In the genomic region with DNA sequence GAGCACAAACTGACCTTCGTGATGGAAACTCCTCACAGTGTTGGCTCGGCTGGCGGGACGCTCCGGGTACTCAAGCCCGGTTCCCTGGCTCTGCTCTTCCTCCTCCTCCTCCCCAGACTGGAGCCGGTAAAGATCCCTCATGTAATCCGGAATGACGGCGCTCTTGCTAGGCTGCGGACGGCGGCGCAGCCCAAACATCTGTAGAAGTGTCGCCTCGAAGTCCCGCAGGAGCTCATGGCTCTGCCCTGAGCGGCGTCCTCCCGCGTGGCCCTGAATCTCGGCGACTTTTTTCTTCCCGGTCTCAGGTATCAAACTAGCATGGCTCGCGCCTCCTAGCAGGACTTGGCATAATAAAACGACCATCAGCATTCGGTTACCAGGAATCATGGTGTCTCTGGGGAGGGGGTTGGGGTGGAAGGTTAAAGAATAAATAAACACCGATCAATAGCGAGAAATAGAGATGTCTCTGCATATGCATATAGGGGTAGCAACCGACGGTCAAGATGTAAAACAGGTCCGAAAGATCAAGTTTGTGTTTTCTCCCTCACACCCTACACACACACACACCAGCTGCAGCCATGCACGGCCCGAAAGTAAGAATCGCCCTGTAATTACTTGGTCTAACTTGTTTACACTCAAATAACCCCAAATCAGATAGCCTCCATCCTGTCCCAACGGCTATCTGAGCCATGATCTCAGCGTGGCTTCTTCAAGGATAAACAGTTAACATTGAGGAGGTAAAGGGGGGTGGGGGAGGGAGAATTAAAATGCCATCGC, we compare ENCODE assay signal across 8 mouse cellular contexts. TPM values are rescaled to one million over a fixed set of nuclear protein-coding genes. Genes with fewer than 3 reads are reported as not detected.
DNase-seq lines count a peak whose midpoint lies in the region; ATAC-seq and TF ChIP-seq lines count a peak whose summit lies in the region.

No protein-coding gene starts in this region.

- H3K27ac ChIP-seq in forebrain, embryonic 13.5 days = no peak overlapping the region
- H3K27ac ChIP-seq in kidney, adult 2 months (ENCODE audit: insufficient read depth, low read depth, low read length) = peak overlapping the region; percentile 80; the same call in 1 of the 2 replicates
- no peak overlapping the region for H3K27ac ChIP-seq in midbrain, embryonic 11.5 days (ENCODE audit: low read depth, low read length)

- peak; percentile 90 for DNase-seq in heart, adult 11 months
- no peak for DNase-seq in heart, postnatal 25 days (ENCODE audit: low spot score)
- peak; percentile 48 for DNase-seq in kidney, adult 2 months
- DNase-seq in midbrain, embryonic 11.5 days (ENCODE audit: low spot score, missing footprints) = peak; percentile 95
- no peak for DNase-seq in ovary, postnatal 36 days (ENCODE audit: low spot score)
- DNase-seq in frontal cortex, postnatal 10 days (ENCODE audit: low spot score in 2 of 2) = no peak
- no peak for DNase-seq in cerebellum, adult 8-10 months

- ATAC-seq in forebrain, embryonic 13.5 days = no peak
- 0 out of 2 replicates have a peak, but pooled peaks have one; percentile 5 for ATAC-seq in midbrain, embryonic 11.5 days (ENCODE audit: low FRiP score)

- H3K4me1 ChIP-seq in forebrain, embryonic 13.5 days = peaks cover 52% of the 10 kb centered on the region
- peaks cover 6% of the 10 kb centered on the region for H3K4me1 ChIP-seq in kidney, adult 2 months (ENCODE audit: control insufficient read depth, insufficient read depth, low read length)
- H3K4me1 ChIP-seq in midbrain, embryonic 11.5 days (ENCODE audit: control insufficient read depth, insufficient read depth, low read length) = peaks cover 15% of the 10 kb centered on the region

- H3K27me3 ChIP-seq in forebrain, embryonic 13.5 days = peaks cover 96% of the 10 kb centered on the region
- no peaks in the 10 kb centered on the region for H3K27me3 ChIP-seq in kidney, adult 2 months (replicated peaks; ENCODE audit: control insufficient read depth, insufficient read depth, low read length)
- H3K27me3 ChIP-seq in midbrain, embryonic 11.5 days (ENCODE audit: control insufficient read depth, insufficient read depth, low read length) = peaks cover 81% of the 10 kb centered on the region

- no peak overlapping the region for H3K9ac ChIP-seq in forebrain, embryonic 13.5 days
- H3K9ac ChIP-seq in midbrain, embryonic 11.5 days (ENCODE audit: low read length) = peak overlapping the region; percentile 34

- intact Hi-C loops in heart, postnatal 25 days (cut with DNase I) = loop anchor here (2.0 to 10.0 kb wide), 8 partner anchors 69 to 394 kb away; no protein-coding TSS in a partner anchor

- TF ChIP-seq POLR2A in kidney, adult 2 months (IDR thresholded peaks at IDR 0.05; ENCODE audit: low read depth, low read length) = no peak

- H3K9me3 ChIP-seq in forebrain, embryonic 13.5 days (replicated peaks) = no peaks in the 10 kb centered on the region
- H3K9me3 ChIP-seq in midbrain, embryonic 11.5 days (ENCODE audit: control insufficient read depth, low read length) = no peaks in the 10 kb centered on the region

- TF ChIP-seq CTCF in kidney, adult 2 months (conservative IDR thresholded peaks at IDR 0.05; ENCODE audit: insufficient read depth, insufficient read length, low read depth, low read length) = no peak

- peak overlapping the region; percentile 79 for H3K4me2 ChIP-seq in forebrain, embryonic 13.5 days
- H3K4me2 ChIP-seq in midbrain, embryonic 11.5 days = peak overlapping the region; percentile 67

- H3K36me3 ChIP-seq in forebrain, embryonic 13.5 days (ENCODE audit: poor library complexity, severe bottlenecking) = no peaks in the 10 kb centered on the region
- peaks cover 3% of the 10 kb centered on the region; the same call in 1 of the 2 replicates for H3K36me3 ChIP-seq in kidney, adult 2 months (ENCODE audit: control insufficient read depth, insufficient read depth, low read length)
- H3K36me3 ChIP-seq in midbrain, embryonic 11.5 days (ENCODE audit: control insufficient read depth, insufficient read depth, low read length) = no peaks in the 10 kb centered on the region

- WGBS in forebrain, embryonic 13.5 days = under 1% methylated on average over 39 of the region's 39 CpGs
- 3% methylated on average over 39 of the region's 39 CpGs for WGBS in kidney, adult 2 months
- WGBS in midbrain, embryonic 11.5 days = under 1% methylated on average over 39 of the region's 39 CpGs

- peak overlapping the region; percentile 51 for H3K4me3 ChIP-seq in forebrain, embryonic 13.5 days
- peak overlapping the region; percentile 64 for H3K4me3 ChIP-seq in kidney, adult 2 months (ENCODE audit: insufficient read depth, low read depth, low read length)
- peak overlapping the region; percentile 47 for H3K4me3 ChIP-seq in midbrain, embryonic 11.5 days (ENCODE audit: low read depth, low read length)

RNA-seq across cellular contexts. Expression of gene Bmp4, which starts 4.6 kb away (rescaled TPM):
- total RNA-seq in heart, postnatal 25 days (2021) = 10 to 100 TPM in 1 of 2 experiments, 1 to 10 TPM in 1; 9.7 to 15.9 TPM
- 2.4 and 3.8 TPM in 2 replicates for polyA plus RNA-seq in forebrain, embryonic 13.5 days (2015; fragmentation: Nextera tagmentation; extraction: Ambion mirVana)
- 134 and 149 TPM in 2 replicates for polyA plus RNA-seq in kidney, adult 2 months (2012; rRNA removed)
- 4.7 and 6.8 TPM in 2 replicates for polyA plus RNA-seq in midbrain, embryonic 11.5 days (2014; fragmentation: Nextera tagmentation; extraction: Ambion mirVana)

RNA-seq across cellular contexts. Expression of gene Gm15217, which starts 6.7 kb away (rescaled TPM):
- not detected for total RNA-seq in heart, postnatal 25 days (2021)
- not detected in 2 replicates for polyA plus RNA-seq in forebrain, embryonic 13.5 days (2015; fragmentation: Nextera tagmentation; extraction: Ambion mirVana)
- 34.5 and 40.3 TPM in 2 replicates for polyA plus RNA-seq in kidney, adult 2 months (2012; rRNA removed)
- polyA plus RNA-seq in midbrain, embryonic 11.5 days (2014; fragmentation: Nextera tagmentation; extraction: Ambion mirVana) = not detected in 2 replicates

Comparison
In these comparisons a context has a peak if more than half of its experiments do, and no peak if none do; other contexts are left out.
1. DNase-seq: peak in heart, adult 11 months (single experiment), kidney, adult 2 months (single experiment) and midbrain, embryonic 11.5 days (single experiment); none in heart, postnatal 25 days (single experiment), ovary, postnatal 36 days (single experiment), frontal cortex, postnatal 10 days (0 of 2) and cerebellum, adult 8-10 months (single experiment).
2. RNA of gene Bmp4, which starts 4.6 kb away (polyA plus RNA-seq): 134 to 149 TPM in kidney, adult 2 months; 4.7 to 6.8 TPM in midbrain, embryonic 11.5 days and 2.4 to 3.8 TPM in forebrain, embryonic 13.5 days; every median in the first group is over 10 times any median in the second.
3. RNA of gene Gm15217, which starts 6.7 kb away (polyA plus RNA-seq): 34.5 to 40.3 TPM in kidney, adult 2 months; not detected in forebrain, embryonic 13.5 days and not detected in midbrain, embryonic 11.5 days; every median in the first group is over 10 times any median in the second.
4. Peak in every context shown above with its lines, with median percentiles within 50 percentile points of each other: H3K4me3 ChIP-seq.